Mouse (Mus musculus) spleen, postnatal 14 days (tissue): Measurements from ENCODE around the gene Ripk4.

ENCODE experiments used
- DNase-seq, 2 experiments: peaks; one replicate each; pipeline ENCODE4 v3.0.0; 2021 to 2022; ENCODE audit warnings: low spot score in 2 of 2

Gene Ripk4

GRCm38 (mm10) chr16:97734760-97735322 is 28.7 kb downstream of the Ripk4 start:
- no peak for DNase-seq

- DNase-seq = no peak
Observed at GRCm38 (mm10) chr16:97733599-97733998, 30.0 kb downstream of the Ripk4 start.

- DNase-seq = no peak
Observed at GRCm38 (mm10) chr16:97730321-97730720, 33.3 kb downstream of the Ripk4 start.

- no peak for DNase-seq
Observed at GRCm38 (mm10) chr16:97726436-97726835, 37.2 kb downstream of the Ripk4 start.

GRCm38 (mm10) chr16:97720093-97720492 is 43.5 kb downstream of the Ripk4 start:
- no peak for DNase-seq

GRCm38 (mm10) chr16:97719392-97719983 is 44.1 kb downstream of the Ripk4 start:
- DNase-seq = no peak

GRCm38 (mm10) chr16:97716567-97716966 is 47.0 kb downstream of the Ripk4 start:
- no peak for DNase-seq

GRCm38 (mm10) chr16:97712129-97712528 is 51.5 kb downstream of the Ripk4 start:
- no peak for DNase-seq

- DNase-seq = no peak
Observed at GRCm38 (mm10) chr16:97701871-97702270, 61.7 kb downstream of the Ripk4 start.

GRCm38 (mm10) chr16:97697769-97698168 is 65.8 kb downstream of the Ripk4 start:
- DNase-seq = no peak

GRCm38 (mm10) chr16:97695709-97696108 is 67.9 kb downstream of the Ripk4 start:
- DNase-seq = no peak
